Mouse (Mus musculus): ENCODE measurements at regions not wholly inside any gene's neighbourhood (a gene's known extent, or its start where the extent isn't known, plus 50 kb on each side); places are given as distances from the start of the nearest gene placed in this dataset.

GRCm38 (mm10) chr2:72546963-72547362 lies 71.0 kb downstream of the Cdca7 start:
- TF ChIP-seq CTCF (IDR thresholded peaks at IDR 0.05; ENCODE audit: low read depth, low read length) = no peak
- no peak for TF ChIP-seq POLR2A (IDR thresholded peaks at IDR 0.05; ENCODE audit: insufficient read depth, low read length)
- TF ChIP-seq EP300 (IDR thresholded peaks at IDR 0.05; ENCODE audit: insufficient read depth, low read depth, low read length) = no peak
